Mouse (Mus musculus) c-Kit-positive CD71-positive TER-119-negative erythroid progenitor cells, embryonic 14.5 days (primary cell): ENCODE data around the gene Ahsg.
"Not testable (repeated sequence)": the region's sequence is repeated elsewhere in the genome, so short reads cannot be mapped to it uniquely, and the experiment has no call there.

Source experiments
- DNase-seq: peaks from one replicate; pipeline ENCODE4 v3.0.0-alpha.2; 2013; ENCODE audit warnings: low read depth

Ahsg gene

GRCm38 (mm10) chr16:22941825-22942476, 50.9 kb downstream of the Ahsg start:
- not testable (repeated sequence) for DNase-seq

- no peak for DNase-seq
Measured at GRCm38 (mm10) chr16:22947371-22947770, 56.3 kb downstream of the Ahsg start.
